Mouse (Mus musculus): ENCODE data around the gene Moxd2. TPM values are rescaled to one million over a fixed set of nuclear protein-coding genes. Genes with fewer than 3 reads are reported as not detected.

Moxd2 gene
- polyA plus RNA-seq (2012): not detected in 2 replicates

GRCm38 (mm10) chr6:40887394-40887793 lies at the start of gene Moxd2:
Gene Moxd2 (minus strand): TSS chr6:40887494.

DNA sequence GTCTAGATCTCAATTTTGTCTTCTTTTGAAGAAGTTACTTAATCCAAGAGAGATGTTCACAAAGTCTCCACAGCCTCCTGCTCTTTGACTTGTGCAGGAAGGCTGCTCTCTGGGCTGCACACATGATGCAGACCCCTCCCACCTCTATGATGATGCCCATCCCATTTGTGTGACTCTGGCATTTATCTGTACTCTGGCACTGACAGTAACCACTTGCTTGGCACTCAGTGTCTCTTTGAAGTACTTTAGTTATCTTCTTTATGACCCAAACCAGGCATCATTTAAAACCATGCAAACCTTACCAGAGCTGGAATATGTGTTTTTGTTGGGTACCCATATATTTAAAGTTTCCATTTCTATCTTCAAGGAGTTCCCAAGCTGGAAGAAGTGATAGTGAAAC lies 13.0 kb upstream of the Moxd2 start, which contains the start of gene Prss58:
TSS of gene Prss58 (minus strand) at position 101 of the 400 bp plus-strand sequence.

Other genes with a start within 250 kb of the Moxd2 start
- not detected in 2 replicates for gene Prss58, start 12.9 kb upstream of the Moxd2 start, polyA plus RNA-seq (2012)
- not detected in 2 replicates for gene 1700074P13Rik, start 53.1 kb upstream of the Moxd2 start, polyA plus RNA-seq (2012)
- not detected in 2 replicates for gene Gm4744, start 64.4 kb upstream of the Moxd2 start, polyA plus RNA-seq (2012)
- gene 1810009J06Rik, start 77.3 kb upstream of the Moxd2 start, polyA plus RNA-seq (2012): not detected in 2 replicates
- not detected in 2 replicates for gene Gm2663, start 112.0 kb upstream of the Moxd2 start, polyA plus RNA-seq (2012)
- gene 2210010C04Rik, start 148.0 kb upstream of the Moxd2 start, polyA plus RNA-seq (2012): 0.03 TPM in 1 of 2 replicates, not detected in the other